Mouse (Mus musculus) bone marrow, adult 2 months (tissue): ENCODE data around the gene Prdx5. TPM values are rescaled to one million over a fixed set of nuclear protein-coding genes. Genes with fewer than 3 reads are reported as not detected.
A peak's percentile ranks its signal among the peaks of the same experiment; 100 is the strongest.

Source experiments
- H3K27ac ChIP-seq: fragments of 200-500 bp; 2 replicates; pipeline ENCODE4 v1.5.1; 2012; ENCODE audit warnings: low read depth, mild to moderate bottlenecking, control low read depth, inconsistent platforms, low read length; ENCODE audit not compliant: control insufficient read depth, poor library complexity, insufficient read depth
- H3K4me1 ChIP-seq: fragments of 200-500 bp; 2 replicates; pipeline ENCODE4 v1.6.1; 2011; ENCODE audit warnings: low read length; ENCODE audit not compliant: control insufficient read depth, insufficient read depth
- H3K4me3 ChIP-seq: fragments of 200-500 bp; replicated peaks from 2 replicates; pipeline ENCODE3; 2011; ENCODE audit warnings: mild to moderate bottlenecking, low read depth, low read length, control low read depth; ENCODE audit not compliant: control insufficient read depth
- CTCF ChIP-seq: fragments of 200-500 bp; IDR thresholded peaks from 2 replicates; pipeline ENCODE4 v1.5.1; 2011; ENCODE audit warnings: low read length, control low read depth; ENCODE audit not compliant: control insufficient read depth, insufficient read depth
- POLR2A ChIP-seq: fragments of 200-500 bp; IDR thresholded peaks from 2 replicates; pipeline ENCODE4 v1.6.1; 2011; ENCODE audit warnings: low read depth, mild to moderate bottlenecking, control low read depth, low read length, borderline replicate concordance; ENCODE audit not compliant: control insufficient read depth
- WGBS: fragments of 180-500 bp; shearing (Covaris S2); methylation state at CpG from one replicate; pipeline ENCODE4 v1.1.7; 2018; 5-methylcytosine and 5-hydroxymethylcytosine counted together
- polyA plus RNA-seq: library from polyadenylated mRNA; stranded (reverse); fragments of >200 nt; gene quantifications from 2 replicates; pipeline ENCODE4 v1.2.4, GENCODE M21; 2011; ENCODE audit warnings: low replicate concordance; ENCODE audit not compliant: missing spikeins, insufficient read depth, insufficient read length

Prdx5 gene
- polyA plus RNA-seq, result 181 and 324 TPM in 2 replicates

DNA sequence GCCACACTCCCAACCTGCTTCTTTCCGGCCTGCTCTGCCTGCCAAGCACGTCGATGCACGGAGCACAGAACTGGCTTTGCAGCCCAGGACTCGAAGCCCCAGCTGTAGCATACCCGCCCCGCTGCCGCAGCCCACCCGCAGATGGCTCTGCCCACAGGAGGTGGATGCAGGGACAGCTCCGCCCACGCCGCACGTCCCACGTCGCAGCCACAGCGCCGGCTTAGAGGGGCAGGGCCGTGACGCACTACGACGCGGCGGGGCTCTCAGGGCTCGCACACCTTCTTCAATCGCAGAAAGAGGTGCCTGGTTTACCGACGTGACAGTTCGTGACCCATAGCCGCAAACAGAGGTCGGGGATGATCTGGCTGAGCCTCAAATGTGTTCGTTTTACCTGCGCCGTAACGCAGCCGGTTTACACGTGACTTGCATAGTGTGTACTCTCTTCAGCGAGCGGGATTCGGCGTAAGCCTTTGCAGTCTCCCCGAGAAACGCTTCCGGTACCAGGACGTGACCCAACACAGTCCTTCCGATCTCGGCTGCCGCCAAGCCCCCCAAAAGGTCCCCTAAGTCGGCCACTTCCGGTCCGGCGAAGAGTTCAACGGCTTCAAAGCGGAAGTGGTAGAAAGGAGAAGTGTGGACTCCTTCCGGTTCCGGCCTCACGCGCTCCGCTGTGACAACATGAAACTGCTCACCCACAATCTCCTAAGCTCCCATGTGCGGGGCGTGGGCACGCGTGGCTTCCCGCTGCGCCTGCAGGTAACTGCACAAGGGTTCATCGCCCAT is at the start of gene Prdx5, which contains the start of gene Trmt112:
TSS of gene Prdx5 (minus strand) at position 600 of the 783 bp plus-strand sequence.
TSS of gene Trmt112 (plus strand) at position 192 of the 783 bp plus-strand sequence.
- Histone ChIP-seq H3K4me1 (no peaks in the 10 kb centered on the region; the same call in 1 of the 2 replicates), H3K4me3 (peak within 1 kb of the TSS; percentile 86), H3K27ac (peak within 1 kb of the TSS; percentile 97)
- TF ChIP-seq POLR2A (peak; percentile 93; the same call in 1 of the 2 replicates), CTCF (no peak)
- under 1% methylated on average over 65 of the region's 65 CpGs for whole genome bisulfite sequencing

DNA sequence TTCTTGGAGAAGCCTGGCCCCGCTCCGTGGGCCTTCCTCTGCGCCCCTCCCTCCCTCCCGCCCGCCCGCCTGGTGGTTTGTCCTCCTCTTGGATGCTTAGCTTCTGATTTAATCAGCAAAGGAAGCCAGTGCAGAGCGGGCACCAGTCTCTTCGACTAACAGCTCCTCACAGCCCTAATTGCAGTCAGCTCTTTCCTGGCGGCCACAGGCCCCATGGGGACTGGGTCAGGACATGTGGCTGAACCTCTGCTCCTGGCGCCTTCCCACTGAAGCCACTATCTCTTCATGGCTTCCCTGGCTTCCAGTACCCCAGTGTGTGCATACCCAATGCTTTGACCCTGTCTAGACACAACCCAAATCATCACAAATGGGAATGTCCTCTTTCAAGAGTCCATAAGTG is 46.6 kb upstream of the Prdx5 start:
- TF ChIP-seq POLR2A (no peak), CTCF (no peak)
- Histone ChIP-seq H3K27ac (no peak overlapping the region), H3K4me3 (no peak overlapping the region), H3K4me1 (peaks cover 2% of the 10 kb centered on the region; the same call in 1 of the 2 replicates)
- WGBS, result 72% methylated on average over 10 of the region's 10 CpGs

DNA sequence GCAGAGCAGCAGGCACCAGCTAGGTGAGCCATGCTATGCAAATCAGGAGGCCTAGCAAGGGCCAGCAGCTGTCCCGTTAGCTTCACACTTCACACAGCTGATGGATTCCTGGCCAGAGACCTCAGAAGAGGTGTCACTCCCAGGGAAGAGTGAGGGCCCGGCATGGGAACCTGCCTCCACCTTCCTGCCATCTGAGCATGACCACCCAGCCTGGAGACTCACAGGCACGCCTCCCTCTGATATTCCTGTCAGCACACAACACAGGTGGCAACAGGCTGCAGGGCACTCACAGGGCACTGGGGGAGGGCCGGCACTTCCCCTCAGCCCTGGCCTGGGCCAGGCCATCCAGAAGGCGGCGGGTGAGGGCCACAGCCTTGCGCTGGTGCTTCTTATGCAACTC is 45.5 kb upstream of the Prdx5 start:
- H3K27ac ChIP-seq, result no peak overlapping the region
- TF ChIP-seq CTCF (no peak), POLR2A (no peak)
- H3K4me1 ChIP-seq, result peaks cover 2% of the 10 kb centered on the region; the same call in 1 of the 2 replicates
- no peak overlapping the region for H3K4me3 ChIP-seq
- 61% methylated on average over 7 of the region's 7 CpGs for WGBS

DNA sequence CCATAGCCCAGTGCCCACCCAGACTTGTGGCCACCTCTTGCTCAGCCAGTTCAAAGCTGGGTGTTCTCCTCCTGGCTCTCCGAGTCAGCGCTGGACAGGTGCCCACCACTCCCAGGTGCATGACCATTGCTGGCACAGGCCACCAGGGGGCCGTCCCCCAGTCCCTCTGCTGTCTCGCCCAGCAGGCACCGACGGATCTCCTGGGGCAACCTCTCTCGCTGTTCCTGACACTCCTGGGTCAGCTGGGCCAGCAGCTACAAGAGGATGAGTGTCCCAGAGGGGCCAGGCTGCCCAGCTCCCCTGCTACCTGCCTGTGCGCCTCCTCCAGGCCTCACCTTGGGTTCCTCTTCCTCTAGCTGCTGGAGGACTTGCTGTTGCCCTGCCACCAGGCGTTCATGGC is 44.1 kb upstream of the Prdx5 start:
- H3K4me1 ChIP-seq, result peaks cover 2% of the 10 kb centered on the region; the same call in 1 of the 2 replicates

DNA sequence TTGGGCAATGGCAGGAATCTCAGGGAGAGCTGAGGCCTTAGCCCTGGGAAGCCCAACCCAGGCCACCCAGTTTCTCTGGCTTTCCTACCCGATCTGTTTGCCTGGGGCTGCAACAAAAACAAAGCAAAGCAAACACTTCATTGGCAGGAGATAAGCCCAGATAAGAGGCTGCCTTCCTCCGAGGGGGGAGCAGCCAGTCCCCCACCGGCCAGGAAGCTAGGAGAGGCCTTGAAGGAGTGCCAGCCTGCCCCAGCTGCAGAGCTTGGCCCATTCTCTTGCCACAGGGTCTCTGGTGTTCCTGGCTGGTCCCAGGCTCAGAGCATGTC is 42.8 kb upstream of the Prdx5 start:
- Histone ChIP-seq H3K4me1 (peaks cover 2% of the 10 kb centered on the region; the same call in 1 of the 2 replicates), H3K27ac (peak overlapping the region; percentile 15; the same call in 1 of the 2 replicates), H3K4me3 (no peak overlapping the region)
- TF ChIP-seq POLR2A (no peak), CTCF (no peak)
- 15% methylated on average over 3 of the region's 3 CpGs for WGBS

More for the DNA sequence above, 44.1 kb upstream of the Prdx5 start:
- TF ChIP-seq CTCF (peak; percentile 49; the same call in 1 of the 2 replicates), POLR2A (no peak)
- Histone ChIP-seq H3K27ac (no peak overlapping the region), H3K4me3 (no peak overlapping the region)
- 58% methylated on average over 9 of the region's 9 CpGs for WGBS

DNA sequence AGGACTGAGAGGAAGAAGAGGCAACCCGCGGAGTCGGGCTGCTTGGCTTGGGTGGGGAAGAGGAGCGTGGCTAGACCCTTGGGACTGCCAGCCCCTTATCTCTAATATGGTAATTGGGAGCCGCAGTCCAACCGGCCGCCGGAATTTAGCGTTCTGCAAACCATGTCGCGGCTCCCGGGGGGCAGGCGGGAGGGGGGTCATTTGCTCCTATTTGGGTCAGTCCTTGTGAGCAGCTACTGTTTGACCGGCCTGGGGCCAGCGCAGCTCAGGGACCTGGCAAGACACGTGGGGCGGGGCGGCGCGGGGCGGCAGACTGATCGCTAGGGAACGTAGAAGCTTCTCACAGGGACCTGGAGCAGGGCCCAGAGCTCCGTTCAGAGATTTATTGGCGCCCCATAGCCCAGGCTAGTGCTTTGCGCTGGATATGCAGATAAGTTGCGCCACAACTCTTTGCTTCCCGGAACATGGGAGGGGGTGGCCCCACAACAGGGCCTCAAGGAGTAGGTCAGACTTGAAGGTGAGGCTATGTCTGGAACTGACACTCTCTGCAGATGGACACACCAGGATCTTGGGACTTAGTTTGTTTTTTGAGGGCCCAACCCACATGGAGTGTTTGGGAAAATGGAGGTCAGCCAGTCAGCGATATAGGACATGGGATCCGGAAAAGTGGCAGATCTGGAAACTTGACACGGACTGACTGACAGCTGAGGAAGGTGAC is 42.2 kb upstream of the Prdx5 start:
- Histone ChIP-seq H3K27ac (peak overlapping the region; percentile 85), H3K4me3 (peak overlapping the region; percentile 84), H3K4me1 (peaks cover 2% of the 10 kb centered on the region; the same call in 1 of the 2 replicates)
- TF ChIP-seq CTCF (no peak), POLR2A (0 out of 2 replicates have a peak, but pooled peaks have one; percentile 7)
- WGBS, result 3% methylated on average over 31 of the region's 31 CpGs

DNA sequence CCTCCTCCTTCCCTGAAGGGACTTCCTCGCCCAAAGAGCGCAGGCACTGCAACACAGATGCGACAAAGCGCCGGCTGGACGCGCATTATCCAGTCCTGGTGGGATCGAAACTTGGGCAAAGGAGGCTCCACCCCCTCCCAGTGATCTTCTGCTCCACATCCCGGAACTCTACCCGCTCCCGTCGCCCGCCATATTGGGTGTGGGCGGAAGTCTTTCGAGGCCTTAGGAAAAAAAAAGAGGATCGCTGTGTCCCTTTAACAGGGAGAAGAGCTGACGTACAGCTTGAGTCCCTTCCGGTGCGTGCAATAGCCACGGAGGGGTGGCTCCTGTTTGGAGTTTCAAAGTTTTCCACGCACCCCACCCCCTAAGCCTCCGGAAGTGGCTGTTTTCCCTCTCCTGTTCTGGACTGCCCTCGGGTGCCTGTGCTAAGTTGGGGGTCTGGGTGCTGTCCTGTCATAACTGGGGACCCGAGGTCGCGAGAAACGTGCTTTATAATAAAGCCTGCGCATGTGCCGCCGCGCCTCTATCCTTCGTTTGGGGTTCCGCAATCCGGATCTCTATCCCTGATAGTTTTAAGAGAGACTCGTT is 41.6 kb upstream of the Prdx5 start:
- Histone ChIP-seq H3K4me1 (peaks cover 2% of the 10 kb centered on the region; the same call in 1 of the 2 replicates), H3K27ac (peak overlapping the region; percentile 85), H3K4me3 (peak overlapping the region; percentile 84)
- TF ChIP-seq POLR2A, result peak; percentile 78; the same call in 1 of the 2 replicates
- TF ChIP-seq CTCF, result peak; percentile 4; the same call in 1 of the 2 replicates
- WGBS, result under 1% methylated on average over 35 of the region's 35 CpGs
